Mouse (Mus musculus): ENCODE measurements around the gene Mapk7.

Mapk7 gene

GRCm38 (mm10) chr11:61490944-61491520, 3.2 kb downstream of the Mapk7 start:
- DNase-seq (ENCODE audit: low spot score), result no peak

- DNase-seq (ENCODE audit: low spot score), result no peak
Measured at GRCm38 (mm10) chr11:61489874-61490273, 4.3 kb downstream of the Mapk7 start.

- DNase-seq (ENCODE audit: low spot score), result no peak
Measured at GRCm38 (mm10) chr11:61489085-61489484, 5.1 kb downstream of the Mapk7 start.

- no peak for DNase-seq (ENCODE audit: low spot score)
Measured at GRCm38 (mm10) chr11:61487936-61488335, 6.3 kb downstream of the Mapk7 start.

- DNase-seq (ENCODE audit: low spot score), result no peak
Measured at GRCm38 (mm10) chr11:61487401-61487800, 6.8 kb downstream of the Mapk7 start.

GRCm38 (mm10) chr11:61486458-61487219, 7.6 kb downstream of the Mapk7 start:
- DNase-seq (ENCODE audit: low spot score), result no peak

DNA sequence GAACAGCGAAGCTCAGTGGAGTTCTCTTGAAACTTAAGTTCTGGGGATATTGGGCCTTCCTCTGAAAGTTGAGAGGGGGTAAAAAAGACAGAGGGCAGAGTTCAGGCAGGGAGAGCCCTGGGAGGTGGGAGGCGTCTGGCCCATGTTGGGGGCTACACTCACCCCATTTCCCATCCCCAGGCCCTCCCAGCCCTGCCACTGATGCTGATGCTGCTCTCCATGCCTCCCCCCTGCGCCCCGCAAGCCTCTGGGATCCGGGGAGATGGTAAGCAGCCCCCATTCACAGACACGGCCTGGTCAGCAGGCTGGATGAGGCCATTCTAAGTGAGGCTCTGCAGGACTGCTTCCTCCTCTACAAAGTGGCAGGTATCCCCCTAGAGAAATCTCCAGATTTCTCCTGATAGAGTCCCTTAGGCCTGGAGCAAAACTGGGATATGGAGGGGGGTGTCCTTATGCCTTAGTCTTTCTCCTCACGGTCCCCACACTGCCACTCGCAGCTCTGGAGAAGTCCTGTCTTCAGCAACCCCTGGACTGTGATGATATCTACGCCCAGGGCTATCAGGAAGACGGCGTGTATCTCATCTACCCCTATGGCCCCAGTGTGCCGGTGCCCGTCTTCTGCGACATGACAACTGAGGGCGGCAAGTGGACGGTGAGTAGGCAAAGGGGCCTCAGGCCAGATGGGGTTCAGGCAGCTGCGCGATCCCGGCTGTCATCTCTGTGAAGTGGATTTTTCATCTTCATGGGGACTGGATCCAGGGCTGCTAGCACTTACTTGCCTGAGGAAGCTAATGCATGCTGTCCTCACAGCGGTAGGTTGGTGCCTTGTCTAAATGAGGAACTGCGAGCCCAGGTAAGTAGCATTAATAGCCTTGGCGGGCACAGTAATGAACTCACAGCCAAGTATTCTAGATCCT, 8.4 kb downstream of the Mapk7 start:
- DNase-seq (ENCODE audit: low spot score), result peak; percentile 25

DNA sequence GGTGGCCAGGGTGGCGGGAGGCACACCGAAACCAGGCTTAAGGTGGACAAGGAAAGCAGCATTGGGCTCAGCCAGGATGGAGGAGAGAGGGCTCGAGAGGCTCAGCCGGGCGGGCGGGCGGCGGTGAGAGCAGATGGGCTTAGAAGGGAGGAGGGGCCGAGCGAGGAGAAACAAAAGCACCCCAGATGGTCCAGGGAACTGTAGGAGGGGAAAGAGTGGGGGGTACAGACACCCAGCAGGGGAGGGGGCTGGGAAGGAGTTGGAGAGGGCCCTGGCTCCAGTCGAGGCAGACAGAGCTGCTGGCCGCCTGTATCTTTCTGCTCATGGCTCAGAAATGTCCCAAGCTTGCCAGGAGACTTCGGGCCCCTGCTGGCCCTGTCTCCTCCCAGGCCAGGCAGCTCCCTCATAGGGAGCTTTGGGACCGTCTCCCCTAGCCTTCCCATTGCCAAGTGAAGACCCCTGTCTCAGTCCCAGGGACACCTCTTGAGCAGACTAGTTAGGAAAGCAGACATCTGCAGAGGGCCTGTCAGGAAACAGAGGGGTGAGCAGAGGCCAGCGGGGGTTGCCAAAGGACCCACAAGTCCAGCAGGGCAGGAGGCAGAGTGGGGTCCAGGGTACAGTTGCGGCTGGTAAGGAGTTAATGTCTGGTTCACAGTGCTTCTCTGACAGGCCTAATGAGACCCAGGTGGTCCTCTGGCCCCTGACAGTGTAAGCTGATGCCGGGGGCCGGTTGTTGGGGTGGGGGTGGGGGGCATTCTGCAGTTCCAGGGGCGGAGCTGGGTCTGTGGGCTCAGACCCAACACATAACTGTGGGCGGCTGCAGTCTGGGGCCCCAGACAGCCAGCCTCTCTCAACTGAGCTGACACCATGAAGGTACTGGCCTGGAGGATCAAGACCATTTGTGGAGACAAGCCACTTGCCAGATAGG, 9.3 kb downstream of the Mapk7 start, which contains the start of gene Mfap4:
Gene Mfap4, plus strand, starts transcription at position 819 of the 928 bp plus-strand sequence.
- DNase-seq (ENCODE audit: low spot score), result peak; percentile 75

GRCm38 (mm10) chr11:61484256-61484612, 10.0 kb downstream of the Mapk7 start:
- DNase-seq (ENCODE audit: low spot score), result no peak

DNA sequence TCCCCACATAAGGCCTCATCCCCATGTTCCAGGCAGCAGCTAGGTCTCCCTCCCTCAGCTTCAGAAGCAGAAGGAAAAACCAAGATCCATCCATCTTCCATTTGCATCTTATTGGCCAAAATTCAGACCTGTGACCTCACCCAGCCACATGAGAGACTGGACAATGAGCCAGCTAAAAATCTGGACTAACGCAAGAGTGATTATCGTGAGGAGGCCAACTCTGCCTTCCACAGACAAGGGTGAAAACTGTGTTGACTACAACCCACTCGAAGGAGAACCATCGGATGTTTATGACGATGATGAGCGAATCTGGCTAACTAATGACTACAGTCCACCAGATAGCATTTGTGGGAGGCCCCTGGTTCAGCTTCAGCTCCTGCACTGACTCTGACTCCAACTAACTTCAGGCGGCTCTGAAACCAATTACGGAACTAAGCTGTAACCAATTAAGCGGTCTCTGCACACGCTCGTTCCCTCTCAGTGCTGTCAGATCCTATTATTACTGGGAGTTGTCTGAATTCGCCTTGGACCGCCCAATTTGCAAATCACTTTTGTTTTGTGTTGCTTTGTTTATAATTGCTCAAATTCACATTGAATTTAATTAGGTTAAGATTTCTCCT, 10.9 kb downstream of the Mapk7 start:
- DNase-seq (ENCODE audit: low spot score), result peak; percentile 81

- DNase-seq (ENCODE audit: low spot score), result no peak
Measured at GRCm38 (mm10) chr11:61481239-61482090, 12.7 kb downstream of the Mapk7 start.

DNA sequence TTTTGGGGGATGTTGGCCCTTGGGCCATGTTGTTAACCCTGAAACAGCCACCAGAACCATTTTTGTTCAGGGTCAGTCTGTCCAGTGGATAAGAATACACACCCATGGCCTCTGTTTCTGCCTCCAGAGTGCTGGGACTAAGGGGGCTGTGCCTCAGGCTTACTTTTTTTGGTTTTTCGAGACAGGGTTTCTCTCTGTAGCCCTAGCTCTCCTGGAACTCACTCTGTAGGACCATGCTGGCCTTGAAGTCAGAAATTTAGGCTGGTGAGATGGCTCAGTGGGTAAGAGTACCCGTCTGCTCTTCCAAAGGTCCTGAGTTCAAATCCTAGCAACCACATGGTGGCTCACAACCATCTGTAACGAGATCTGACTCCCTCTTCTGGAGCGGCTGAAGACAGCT, 15.4 kb downstream of the Mapk7 start:
- DNase-seq (ENCODE audit: low spot score), result no peak

GRCm38 (mm10) chr11:61477566-61478508, 16.4 kb downstream of the Mapk7 start:
- DNase-seq (ENCODE audit: low spot score), result peak; percentile 60

GRCm38 (mm10) chr11:61476786-61477382, 17.3 kb downstream of the Mapk7 start:
- DNase-seq (ENCODE audit: low spot score), result no peak

DNA sequence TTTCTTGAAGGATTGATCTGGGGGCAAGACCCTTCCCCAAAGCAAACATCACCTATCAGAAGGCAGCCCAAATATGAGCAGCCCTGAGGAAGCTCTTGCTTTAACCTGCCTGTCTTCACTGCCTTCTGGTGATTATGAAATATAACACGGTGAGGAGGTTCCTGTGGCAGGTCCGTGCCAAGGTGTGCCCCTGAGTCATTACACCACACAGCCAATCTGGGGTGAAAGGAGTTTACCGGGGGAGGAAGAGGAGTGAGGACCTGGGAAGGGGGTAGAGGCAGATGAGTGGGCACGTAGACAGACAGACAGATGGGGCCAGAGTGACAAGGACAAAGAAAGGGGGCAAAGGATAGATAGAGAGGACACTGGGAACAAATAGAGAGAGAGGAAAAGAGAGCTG, 20.6 kb downstream of the Mapk7 start:
- no peak for DNase-seq (ENCODE audit: low spot score)

DNA sequence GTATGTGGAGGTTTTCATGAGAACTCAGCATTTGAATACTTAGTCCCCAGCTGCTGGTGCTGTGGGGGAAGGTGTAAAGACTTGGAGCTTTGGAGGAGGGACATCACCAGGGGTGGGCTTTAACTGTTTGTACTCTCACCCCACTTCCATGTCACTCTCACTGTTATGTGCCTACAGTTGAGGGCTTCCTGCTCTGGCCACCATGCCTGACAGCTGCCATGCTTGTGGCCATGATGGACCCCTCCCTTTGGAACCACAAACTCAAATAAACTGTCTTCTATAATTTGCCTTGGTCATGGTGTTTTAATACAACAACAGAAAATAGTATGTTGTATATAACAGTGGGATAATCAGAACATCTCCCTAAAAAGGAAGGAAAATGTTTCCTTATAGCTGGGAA, 23.3 kb downstream of the Mapk7 start:
- DNase-seq (ENCODE audit: low spot score), result no peak

DNA sequence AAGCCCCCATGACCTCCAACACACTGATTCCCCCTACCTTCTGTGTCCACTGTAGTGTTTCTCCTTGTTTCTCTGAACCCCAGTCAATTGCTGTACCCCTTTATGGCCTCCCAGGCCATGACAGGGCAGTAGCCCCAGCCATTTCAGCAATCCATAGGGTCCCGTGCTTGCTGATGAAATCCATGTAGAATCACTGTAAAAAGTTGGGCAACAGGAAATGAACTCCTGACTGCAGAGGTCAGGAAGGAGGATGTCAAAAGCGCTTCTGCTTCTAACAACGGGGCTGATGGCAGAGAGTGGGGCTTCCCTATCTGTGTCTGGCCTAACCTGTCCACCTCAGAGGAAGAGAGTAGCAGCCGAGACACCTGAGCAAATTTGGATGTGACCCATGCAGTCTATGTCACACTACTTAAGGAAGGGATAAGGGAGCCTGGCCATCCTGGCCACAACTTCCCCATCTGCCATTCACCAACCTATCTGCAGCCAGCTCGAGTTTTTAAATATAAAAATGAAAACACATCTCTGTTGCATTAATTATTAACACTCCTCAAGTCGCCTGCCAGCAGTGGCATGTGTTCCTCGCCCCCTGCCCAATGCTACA, 24.8 kb downstream of the Mapk7 start:
- no peak for DNase-seq (ENCODE audit: low spot score)

DNA sequence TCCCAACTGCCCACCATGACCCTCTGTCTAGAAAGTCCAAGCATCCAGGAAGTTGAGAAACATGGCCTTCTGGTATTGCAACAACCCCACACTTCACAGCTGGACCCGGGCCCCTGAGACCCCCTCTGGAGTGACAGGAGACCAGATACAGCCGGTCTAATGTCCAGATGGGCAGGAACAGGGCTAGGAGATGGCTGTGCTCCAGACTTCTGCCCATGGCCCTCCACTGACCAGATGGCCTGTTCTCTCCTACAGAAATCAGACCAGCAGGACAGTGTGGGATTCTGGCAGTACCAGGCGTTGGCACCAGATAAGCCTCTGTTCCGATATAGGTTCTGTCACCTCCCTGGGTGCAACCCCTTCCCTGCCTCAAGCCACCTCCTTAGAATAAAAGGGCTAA, 25.7 kb downstream of the Mapk7 start:
- no peak for DNase-seq (ENCODE audit: low spot score)
